Mouse (Mus musculus) frontal cortex, postnatal 25 days (tissue): ENCODE results near the gene Sptlc3.
A peak's percentile ranks its signal among the peaks of the same experiment; 100 is the strongest.

Source experiments
- DNase-seq, 2 experiments: peaks; one replicate each; pipeline ENCODE4 v3.0.0; 2022; ENCODE audit warnings: low spot score in 2 of 2

Sptlc3 gene

DNA sequence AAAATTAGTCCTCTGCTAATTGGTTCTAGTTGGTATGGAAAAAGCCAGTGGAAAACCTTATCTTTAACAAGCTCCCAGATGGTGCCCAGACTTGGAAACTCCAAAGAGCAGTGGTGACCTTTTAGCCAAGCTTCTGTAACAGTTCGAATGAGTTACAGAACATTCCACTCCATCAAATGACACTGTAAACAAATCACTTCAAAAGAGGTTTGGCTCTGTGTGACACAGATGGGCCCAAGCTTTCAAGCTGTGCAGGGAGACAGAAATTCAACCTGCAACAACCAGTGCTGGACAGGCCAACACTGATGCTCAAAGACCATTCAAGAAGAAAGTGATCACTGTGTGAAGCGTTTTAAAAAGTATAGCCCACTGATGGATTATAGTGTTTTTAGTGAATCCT is 144.1 kb downstream of the Sptlc3 start:
- no peak for DNase-seq

DNA sequence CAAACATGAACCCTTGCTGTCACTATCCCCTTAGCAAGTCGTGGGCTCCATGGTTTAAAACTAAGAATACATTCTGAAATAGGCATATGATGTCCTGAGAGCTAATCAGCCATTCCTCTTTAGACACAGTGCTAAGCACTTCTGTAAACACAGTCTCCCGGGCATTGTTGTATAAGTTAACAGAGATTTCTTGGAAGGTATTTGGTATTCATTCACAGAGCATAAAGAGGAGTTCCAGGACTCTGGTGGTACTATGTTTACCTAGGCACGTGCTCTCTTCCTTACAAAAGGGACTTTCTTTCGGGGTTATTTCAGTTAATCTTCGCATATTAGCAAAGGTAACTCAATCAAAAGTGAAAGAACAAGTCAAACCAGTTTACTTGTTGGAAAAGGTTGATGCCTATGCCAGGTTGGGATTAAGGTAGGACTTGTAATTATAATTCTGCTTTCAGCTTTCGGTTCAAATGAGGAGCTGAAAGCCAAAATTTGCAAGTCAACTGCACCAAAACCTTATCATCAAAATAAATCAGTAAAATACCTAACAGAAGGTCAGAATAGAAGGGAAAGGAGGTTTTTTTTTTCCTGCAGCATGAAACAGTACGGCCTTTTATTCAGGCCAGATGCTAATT is 148.2 kb downstream of the Sptlc3 start:
- DNase-seq: no peak

- peak in 1 of 2 experiments; percentile 6 for DNase-seq
Measured at GRCm38 (mm10) chr2:139649518-139649917, 155.8 kb downstream of the Sptlc3 start.

- no peak for DNase-seq
Measured at GRCm38 (mm10) chr2:139656750-139657149, 163.0 kb downstream of the Sptlc3 start.

- no peak for DNase-seq
Measured at GRCm38 (mm10) chr2:139671838-139672237, 178.1 kb downstream of the Sptlc3 start.

DNA sequence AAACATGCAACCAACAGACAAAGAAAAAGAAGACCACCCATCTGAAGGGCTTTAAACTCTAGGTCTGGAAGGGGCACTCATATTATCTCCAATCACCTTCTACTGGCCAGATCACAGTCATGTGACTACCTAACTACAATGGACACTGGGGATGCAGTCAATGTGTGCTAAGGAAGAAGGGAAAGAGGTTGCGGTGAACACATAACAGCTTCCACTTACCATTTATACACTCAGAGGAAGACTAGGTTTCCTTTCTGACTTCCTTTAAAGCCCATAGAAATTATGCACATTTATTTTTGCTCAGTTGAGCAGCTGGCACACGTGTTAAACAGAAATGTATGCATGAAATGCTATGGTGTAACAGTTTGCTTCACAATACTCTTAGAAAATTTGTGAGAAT is 178.7 kb downstream of the Sptlc3 start:
- DNase-seq: no peak

DNA sequence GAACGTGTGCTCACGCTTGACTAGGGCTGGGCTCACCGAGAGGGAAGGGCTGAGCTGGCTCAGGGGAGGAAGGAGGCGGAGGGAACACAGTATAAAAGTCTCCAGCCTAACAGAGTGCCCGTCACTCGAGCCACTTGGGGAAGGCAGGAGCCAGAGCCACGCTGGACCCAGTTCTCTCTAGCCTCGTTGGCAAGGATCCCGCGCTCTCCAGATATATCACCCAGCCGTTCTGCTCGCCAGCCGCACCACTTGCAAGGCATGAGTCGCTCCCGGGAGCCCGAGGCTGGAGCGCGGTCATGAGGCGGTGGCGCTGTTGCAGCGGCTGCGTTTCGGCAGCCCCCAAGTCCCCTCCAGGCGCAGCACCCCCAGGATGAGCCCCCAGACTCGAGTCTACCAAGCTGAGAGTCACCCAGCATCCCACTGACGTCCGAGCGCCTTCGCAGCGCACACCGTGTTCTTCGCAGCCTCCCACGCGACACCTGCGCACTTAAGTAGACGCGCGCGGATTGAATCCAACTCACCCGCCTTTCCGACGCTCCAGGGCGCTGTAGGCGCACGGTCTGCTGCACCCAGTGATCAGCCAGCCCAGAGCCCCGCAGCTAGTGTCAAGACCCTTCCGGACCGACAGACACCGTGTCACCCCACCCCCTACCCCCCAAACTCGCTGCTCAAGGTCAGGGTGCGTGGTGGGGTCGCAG is 183.5 kb downstream of the Sptlc3 start:
- peak; percentile 57 to 62 for DNase-seq

GRCm38 (mm10) chr2:139677809-139678274 is 184.1 kb downstream of the Sptlc3 start, which contains the start of gene Ism1:
Gene Ism1, plus strand, starts transcription at chr2:139678178.
- peak; percentile 6 to 21 for DNase-seq

DNA sequence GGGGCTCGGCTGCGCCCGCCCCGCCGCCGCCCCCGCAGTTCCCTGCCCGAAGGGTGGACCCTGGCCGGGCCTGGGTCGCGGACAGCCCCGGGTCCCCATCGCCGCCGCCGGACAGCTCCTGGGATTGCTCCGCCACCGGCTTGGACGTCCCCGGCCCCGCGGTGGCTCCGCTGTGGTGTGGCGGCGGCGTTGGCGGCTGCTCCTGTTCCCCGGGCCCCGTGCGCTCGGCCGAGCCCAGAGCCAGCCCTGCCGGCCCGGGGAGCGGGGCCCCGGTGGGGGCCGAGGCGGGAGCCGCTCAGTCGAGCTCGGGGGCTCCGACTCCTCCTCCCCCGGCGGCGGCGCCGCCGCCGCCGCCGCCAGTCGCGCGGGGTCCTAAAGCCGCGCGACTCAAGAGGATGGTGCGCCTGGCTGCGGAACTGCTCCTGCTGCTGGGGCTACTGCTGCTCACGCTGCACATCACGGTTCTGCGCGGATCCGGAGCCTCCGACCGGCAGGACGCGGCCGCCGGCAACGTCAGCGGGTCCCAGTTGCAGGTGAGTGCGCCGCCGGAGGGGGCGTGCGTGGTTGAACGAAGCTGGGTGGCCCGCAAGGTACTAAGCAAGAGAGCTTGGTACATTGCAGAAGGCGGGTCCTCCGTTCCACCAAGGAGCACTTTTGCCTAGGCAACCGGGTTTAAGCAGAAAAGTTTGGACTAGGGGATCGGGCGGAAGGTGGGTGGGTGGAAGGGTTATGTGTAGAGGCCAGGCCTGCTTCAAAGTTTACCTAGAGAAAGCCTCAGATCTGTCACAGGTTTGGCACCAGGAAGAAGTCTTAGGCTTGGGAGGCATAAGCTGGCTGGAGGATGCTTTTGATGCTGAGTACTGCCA is 184.8 kb downstream of the Sptlc3 start:
- peak; percentile 42 to 50 for DNase-seq

DNA sequence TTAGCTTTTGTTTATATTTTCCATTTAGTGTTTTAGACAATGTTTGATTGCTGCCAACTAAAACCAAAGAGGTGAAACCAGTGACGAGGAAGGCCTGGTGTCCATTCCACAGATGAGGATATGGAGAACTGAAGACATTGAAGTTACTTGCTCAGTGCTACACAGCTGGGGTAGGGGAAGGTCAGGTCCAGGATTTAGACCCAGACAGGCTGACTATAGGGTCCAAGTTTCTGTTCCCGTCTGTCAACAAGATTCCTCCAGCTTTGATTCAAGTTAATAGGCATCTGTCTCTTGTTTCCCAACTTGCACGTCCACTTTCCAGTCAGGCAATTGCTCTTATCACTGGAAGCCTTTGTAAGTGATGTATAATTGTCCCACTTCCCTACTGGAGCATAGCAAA is 188.8 kb downstream of the Sptlc3 start:
- no peak for DNase-seq
